Mouse (Mus musculus) myocyte (in vitro differentiated cells): ENCODE measurements around the gene Cfap100.

ENCODE experiments used
- CEBPB ChIP-seq: IDR thresholded peaks from 2 replicates; pipeline ENCODE4 v1.6.1; 2011; ENCODE audit warnings: mild to moderate bottlenecking, moderate library complexity; ENCODE audit not compliant: poor library complexity, insufficient read depth, severe bottlenecking
- E2F4 ChIP-seq: IDR thresholded peaks from one replicate; pipeline ENCODE4 v1.6.1; 2011; ENCODE audit warnings: mild to moderate bottlenecking, control low read depth, moderate library complexity; ENCODE audit not compliant: insufficient read depth
- MAX ChIP-seq: IDR thresholded peaks from one replicate; pipeline ENCODE4 v1.6.1; 2011; ENCODE audit warnings: low read depth, mild to moderate bottlenecking, control low read depth
- MYOD1 ChIP-seq, 3 experiments: IDR thresholded peaks; one replicate each; pipeline ENCODE4 v1.6.1; 2011; ENCODE audit warnings: control low read depth in 2 of 3, low read depth in 2 of 3, mild to moderate bottlenecking in 2 of 3, moderate library complexity in 1 of 3; ENCODE audit not compliant: insufficient read length in 2 of 3, control insufficient read depth in 1 of 3
- MYOG ChIP-seq, 3 experiments: IDR thresholded peaks; one replicate each; pipeline ENCODE4 v1.6.1; 2011; ENCODE audit warnings: control low read depth in 2 of 3, low read depth in 2 of 3, mild to moderate bottlenecking in 2 of 3; ENCODE audit not compliant: insufficient read length in 2 of 3, control insufficient read depth in 1 of 3, insufficient read depth in 1 of 3
- POLR2A ChIP-seq: IDR thresholded peaks from one replicate; pipeline ENCODE4 v1.6.1; 2011; ENCODE audit warnings: low read depth, mild to moderate bottlenecking, control low read depth, moderate library complexity; ENCODE audit not compliant: insufficient read length
- POLR2AphosphoS2 ChIP-seq: IDR thresholded peaks from one replicate; pipeline ENCODE4 v1.6.1; 2011; ENCODE audit warnings: low read depth, control low read depth; ENCODE audit not compliant: insufficient read length
- REST ChIP-seq: IDR thresholded peaks from one replicate; pipeline ENCODE4 v1.6.1; 2011; ENCODE audit warnings: mild to moderate bottlenecking, control low read depth, moderate library complexity; ENCODE audit not compliant: insufficient read depth, insufficient read length
- SRF ChIP-seq: IDR thresholded peaks from one replicate; pipeline ENCODE4 v1.6.1; 2011; ENCODE audit warnings: low read depth; ENCODE audit not compliant: control insufficient read depth, insufficient read length
- TCF12 ChIP-seq: IDR thresholded peaks from one replicate; pipeline ENCODE4 v1.6.1; 2011; ENCODE audit warnings: mild to moderate bottlenecking, control low read depth; ENCODE audit not compliant: poor library complexity, insufficient read depth, severe bottlenecking
- TCF3 ChIP-seq: IDR thresholded peaks from one replicate; pipeline ENCODE4 v1.6.1; 2011; ENCODE audit warnings: low read depth, control low read depth; ENCODE audit not compliant: insufficient read length
- USF1 ChIP-seq: IDR thresholded peaks from one replicate; pipeline ENCODE4 v1.6.1; 2011; ENCODE audit warnings: low read depth, mild to moderate bottlenecking, control low read depth, moderate library complexity

GRCm38 (mm10) chr6:90452603-90453002 is 24.0 kb upstream of the Cfap100 start:
- TF ChIP-seq MYOG (IDR thresholded peaks at IDR 0.05; ENCODE audit: control insufficient read depth in 1 of 3, insufficient read depth in 1 of 3, insufficient read length in 2 of 3, low read depth in 2 of 3) (no peak), USF1 (no peak), MYOD1 (IDR thresholded peaks at IDR 0.05; ENCODE audit: control insufficient read depth in 1 of 3, insufficient read length in 2 of 3, low read depth in 2 of 3) (no peak), POLR2A (no peak), E2F4 (no peak), TCF12 (no peak), SRF (no peak), CEBPB (no peak), POLR2AphosphoS2 (no peak), TCF3 (no peak), REST (no peak), MAX (no peak)
